ENCODE assay signal across 17 mouse cellular contexts in the genomic region with DNA sequence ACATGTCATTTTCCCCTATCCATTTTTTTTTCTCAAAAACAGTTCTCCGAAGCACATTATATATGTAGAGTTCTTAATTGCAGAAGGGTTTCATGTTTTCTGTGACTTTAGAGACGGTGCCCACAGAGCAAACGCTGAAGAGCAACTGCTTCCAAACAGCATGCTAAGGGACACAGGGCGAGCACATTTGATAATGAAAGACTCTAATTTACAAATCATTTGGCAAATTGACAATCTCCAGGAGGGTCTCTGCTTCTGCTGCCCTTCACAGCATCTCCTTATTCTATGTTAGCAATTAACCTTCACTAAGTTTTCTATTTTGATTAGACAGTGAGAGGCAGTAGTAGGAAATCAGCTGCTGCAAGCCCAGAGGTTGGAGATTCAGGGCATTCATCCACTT.
"Had no signal": no experiment of that assay in that cellular context is flagged by ENCODE, and none has a peak within 500 bp of the region (broad histone marks: within the 10 kb centered on the region; RNA-seq: fewer than 3 reads in every experiment).

No protein-coding gene starts in this region.

- H3K4me3 ChIP-seq: midbrain, embryonic 10.5 days; midbrain, embryonic 12.5 days; myocyte; neural tube, embryonic 13.5 days; neural tube, embryonic 15.5 days had no signal

- DNase-seq: lung, embryonic 14.5 days; lung, postnatal 10 days; lung, postnatal 4 days; midbrain, embryonic 14.5 days; right cerebral cortex, adult 18-20 months; right cerebral cortex, postnatal 25 days; right cerebral cortex, postnatal 4 days; spleen, adult 18-20 months; thymus, adult 18-20 months; thymus, postnatal 14 days; thymus, postnatal 36 days had no signal

- ATAC-seq: midbrain, embryonic 16.5 days had no signal

- H3K9me3 ChIP-seq: midbrain, embryonic 10.5 days; midbrain, embryonic 12.5 days; neural tube, embryonic 13.5 days; neural tube, embryonic 15.5 days had no signal

- H3K4me2 ChIP-seq: lung, embryonic 14.5 days; midbrain, embryonic 12.5 days; neural tube, embryonic 13.5 days; neural tube, embryonic 15.5 days had no signal

- H3K27me3 ChIP-seq: midbrain, embryonic 12.5 days; neural tube, embryonic 13.5 days; neural tube, embryonic 15.5 days had no signal

- H3K4me1 ChIP-seq: midbrain, embryonic 10.5 days; midbrain, embryonic 12.5 days; neural tube, embryonic 13.5 days; neural tube, embryonic 15.5 days had no signal

- H3K36me3 ChIP-seq: midbrain, embryonic 10.5 days; midbrain, embryonic 12.5 days; neural tube, embryonic 13.5 days; neural tube, embryonic 15.5 days had no signal

- H3K27ac ChIP-seq: midbrain, embryonic 10.5 days; midbrain, embryonic 12.5 days; neural tube, embryonic 13.5 days; neural tube, embryonic 15.5 days had no signal

- H3K9ac ChIP-seq: lung, embryonic 14.5 days; midbrain, embryonic 12.5 days; neural tube, embryonic 13.5 days; neural tube, embryonic 15.5 days had no signal
